Mouse (Mus musculus): ENCODE data around the gene Trpv5. TPM values are rescaled to one million over a fixed set of nuclear protein-coding genes. Genes with fewer than 3 reads are reported as not detected.
A peak's percentile ranks its signal among the peaks of the same experiment; 100 is the strongest.

The Trpv5 gene
- total RNA-seq, 2 experiments from 2014 or later, result not detected

GRCm38 (mm10) chr6:41681656-41682055 lies 1.1 kb upstream of the Trpv5 start:
- no peak for DNase-seq (ENCODE audit: extremely low spot score in 1 of 2, low spot score in 2 of 2)
- intact Hi-C loops (cut with DNase I), result no loop called here
- no peak for TF ChIP-seq CTCF (IDR thresholded peaks at IDR 0.05)
- no peak overlapping the region for H3K27ac ChIP-seq
- no peak overlapping the region for H3K4me3 ChIP-seq

GRCm38 (mm10) chr6:41676530-41676929 lies 4.0 kb downstream of the Trpv5 start:
- intact Hi-C loops (cut with DNase I), result no loop called here
- DNase-seq (ENCODE audit: extremely low spot score in 1 of 2, low spot score in 2 of 2), result no peak

GRCm38 (mm10) chr6:41662320-41662719 lies 18.2 kb downstream of the Trpv5 start:
- intact Hi-C loops (cut with DNase I), result no loop called here
- TF ChIP-seq CTCF (IDR thresholded peaks at IDR 0.05), result peak; percentile 50
- DNase-seq (ENCODE audit: extremely low spot score in 1 of 2, low spot score in 2 of 2), result no peak
- Histone ChIP-seq H3K4me3 (no peak overlapping the region), H3K27ac (no peak overlapping the region)

More at GRCm38 (mm10) chr6:41676530-41676929, 4.0 kb downstream of the Trpv5 start:
- H3K4me3 ChIP-seq, result no peak overlapping the region
- no peak overlapping the region for H3K27ac ChIP-seq
- TF ChIP-seq CTCF (IDR thresholded peaks at IDR 0.05), result no peak

GRCm38 (mm10) chr6:41658487-41658886 lies 22.1 kb downstream of the Trpv5 start:
- Histone ChIP-seq H3K27ac (no peak overlapping the region), H3K4me3 (no peak overlapping the region)
- intact Hi-C loops (cut with DNase I), result no loop called here
- no peak for DNase-seq (ENCODE audit: extremely low spot score in 1 of 2, low spot score in 2 of 2)
- no peak for TF ChIP-seq CTCF (IDR thresholded peaks at IDR 0.05)

GRCm38 (mm10) chr6:41654648-41655047 lies 25.9 kb downstream of the Trpv5 start:
- intact Hi-C loops (cut with DNase I), result no loop called here
- no peak for DNase-seq (ENCODE audit: extremely low spot score in 1 of 2, low spot score in 2 of 2)
- TF ChIP-seq CTCF (IDR thresholded peaks at IDR 0.05), result no peak
- no peak overlapping the region for H3K4me3 ChIP-seq
- no peak overlapping the region for H3K27ac ChIP-seq

GRCm38 (mm10) chr6:41653173-41653572 lies 27.4 kb downstream of the Trpv5 start:
- no peak for DNase-seq (ENCODE audit: extremely low spot score in 1 of 2, low spot score in 2 of 2)
- Histone ChIP-seq H3K27ac (no peak overlapping the region), H3K4me3 (no peak overlapping the region)
- intact Hi-C loops (cut with DNase I), result no loop called here
- TF ChIP-seq CTCF (IDR thresholded peaks at IDR 0.05), result no peak

GRCm38 (mm10) chr6:41646672-41647071 lies 33.9 kb downstream of the Trpv5 start:
- Histone ChIP-seq H3K27ac (no peak overlapping the region), H3K4me3 (no peak overlapping the region)
- TF ChIP-seq CTCF (IDR thresholded peaks at IDR 0.05), result no peak
- no peak for DNase-seq (ENCODE audit: extremely low spot score in 1 of 2, low spot score in 2 of 2)
- intact Hi-C loops (cut with DNase I), result no loop called here

GRCm38 (mm10) chr6:41646220-41646619 lies 34.3 kb downstream of the Trpv5 start:
- intact Hi-C loops (cut with DNase I), result no loop called here
- Histone ChIP-seq H3K27ac (no peak overlapping the region), H3K4me3 (no peak overlapping the region)
- TF ChIP-seq CTCF (IDR thresholded peaks at IDR 0.05), result no peak
- DNase-seq (ENCODE audit: extremely low spot score in 1 of 2, low spot score in 2 of 2), result no peak

GRCm38 (mm10) chr6:41643227-41643626 lies 37.3 kb downstream of the Trpv5 start:
- no peak for TF ChIP-seq CTCF (IDR thresholded peaks at IDR 0.05)
- no peak overlapping the region for H3K4me3 ChIP-seq
- intact Hi-C loops (cut with DNase I), result no loop called here

GRCm38 (mm10) chr6:41642765-41643164 lies 37.8 kb downstream of the Trpv5 start:
- H3K27ac ChIP-seq, result no peak overlapping the region
- TF ChIP-seq CTCF (IDR thresholded peaks at IDR 0.05), result no peak
- intact Hi-C loops (cut with DNase I), result no loop called here
- DNase-seq (ENCODE audit: extremely low spot score in 1 of 2, low spot score in 2 of 2), result no peak
- no peak overlapping the region for H3K4me3 ChIP-seq

More at GRCm38 (mm10) chr6:41643227-41643626, 37.3 kb downstream of the Trpv5 start:
- no peak overlapping the region for H3K27ac ChIP-seq
- DNase-seq (ENCODE audit: extremely low spot score in 1 of 2, low spot score in 2 of 2), result no peak

- no peak for TF ChIP-seq CTCF (IDR thresholded peaks at IDR 0.05)
- intact Hi-C loops (cut with DNase I), result no loop called here
- Histone ChIP-seq H3K27ac (no peak overlapping the region), H3K4me3 (no peak overlapping the region)
- no peak for DNase-seq (ENCODE audit: extremely low spot score in 1 of 2, low spot score in 2 of 2)
These were observed 39.2 kb downstream of the Trpv5 start for GRCm38 (mm10) chr6:41641173-41641866.

GRCm38 (mm10) chr6:41640449-41640848 lies 40.1 kb downstream of the Trpv5 start:
- intact Hi-C loops (cut with DNase I), result no loop called here
- no peak for TF ChIP-seq CTCF (IDR thresholded peaks at IDR 0.05)
- no peak for DNase-seq (ENCODE audit: extremely low spot score in 1 of 2, low spot score in 2 of 2)
- H3K4me3 ChIP-seq, result no peak overlapping the region
- no peak overlapping the region for H3K27ac ChIP-seq

GRCm38 (mm10) chr6:41637927-41638506 lies 42.6 kb downstream of the Trpv5 start:
- H3K27ac ChIP-seq, result no peak overlapping the region
- no peak overlapping the region for H3K4me3 ChIP-seq
- intact Hi-C loops (cut with DNase I), result no loop called here
- TF ChIP-seq CTCF (IDR thresholded peaks at IDR 0.05), result no peak
- DNase-seq (ENCODE audit: extremely low spot score in 1 of 2, low spot score in 2 of 2), result no peak
